Mouse (Mus musculus) lung, embryonic 15.5 days (tissue): ENCODE measurements at regions not wholly inside any gene's neighbourhood (a gene's known extent, or its start where the extent isn't known, plus 50 kb on each side); places are given as distances from the start of the nearest gene placed in this dataset.

Source experiments
- ATAC-seq: fragments of 200-750 bp; cut with Nextera tagmentation; 2 replicates; pipeline ENCODE4 v1.8.0; 2017; ENCODE audit warnings: moderate number of reproducible peaks, borderline replicate concordance; ENCODE audit not compliant: low FRiP score, low TSS enrichment; ENCODE audit errors: extremely low read depth
- H3K27ac ChIP-seq: fragments of 300-500 bp; sonication (generic); 2 replicates; pipeline ENCODE4 v1.5.1; 2015; ENCODE audit warnings: moderate library complexity, mild to moderate bottlenecking, inconsistent platforms
- H3K27me3 ChIP-seq: fragments of 300-500 bp; sonication (generic); 2 replicates; pipeline ENCODE4 v1.6.1; 2015; ENCODE audit warnings: inconsistent platforms
- H3K36me3 ChIP-seq: fragments of 300-500 bp; sonication (generic); 2 replicates; pipeline ENCODE4 v1.6.1; 2015; ENCODE audit warnings: inconsistent platforms
- H3K4me1 ChIP-seq: fragments of 300-500 bp; sonication (generic); 2 replicates; pipeline ENCODE4 v1.6.1; 2015; ENCODE audit warnings: inconsistent platforms
- H3K4me2 ChIP-seq: fragments of 300-500 bp; sonication (generic); 2 replicates; pipeline ENCODE4 v1.6.1; 2015; ENCODE audit warnings: inconsistent platforms, mild to moderate bottlenecking, moderate library complexity
- H3K4me3 ChIP-seq: fragments of 300-500 bp; sonication (generic); 2 replicates; pipeline ENCODE4 v1.5.1; 2015; ENCODE audit warnings: mild to moderate bottlenecking, inconsistent platforms
- H3K9ac ChIP-seq: fragments of 300-500 bp; sonication (generic); 2 replicates; pipeline ENCODE4 v1.6.1; 2015; ENCODE audit warnings: inconsistent platforms
- H3K9me3 ChIP-seq: fragments of 300-500 bp; sonication (generic); 2 replicates; pipeline ENCODE4 v1.6.1; 2016; ENCODE audit warnings: inconsistent platforms
- WGBS: fragments of 180-500 bp; shearing (Covaris S2); methylation state at CpG from one replicate; pipeline ENCODE4 v1.1.7; 2015; 5-methylcytosine and 5-hydroxymethylcytosine counted together

- Histone ChIP-seq H3K36me3 (no peaks in the 10 kb centered on the region), H3K4me2 (no peak overlapping the region), H3K27me3 (no peaks in the 10 kb centered on the region), H3K9ac (no peak overlapping the region), H3K27ac (peak overlapping the region; percentile 82), H3K4me3 (no peak overlapping the region), H3K9me3 (no peaks in the 10 kb centered on the region), H3K4me1 (peaks cover 20% of the 10 kb centered on the region)
- WGBS: 29% methylated on average over 6 of the region's 6 CpGs
- ATAC-seq: peak; percentile 96
Observed at GRCm38 (mm10) chr2:133141341-133142035, 195.8 kb upstream of the Fermt1 start.

- no peak for ATAC-seq
- no peaks in the 10 kb centered on the region for H3K27me3 ChIP-seq
- H3K4me2 ChIP-seq: no peak overlapping the region
- no peak overlapping the region for H3K4me3 ChIP-seq
- 65% methylated on average over 1 of the region's 1 CpGs for WGBS
- no peak overlapping the region for H3K27ac ChIP-seq
- H3K36me3 ChIP-seq: no peaks in the 10 kb centered on the region
- no peaks in the 10 kb centered on the region for H3K9me3 ChIP-seq
- H3K4me1 ChIP-seq: no peaks in the 10 kb centered on the region
- no peak overlapping the region for H3K9ac ChIP-seq
Observed at GRCm38 (mm10) chr2:133152461-133152860, 206.8 kb upstream of the Fermt1 start.

GRCm38 (mm10) chr2:133156537-133156936 lies 210.8 kb upstream of the Fermt1 start:
- H3K27me3 ChIP-seq: no peaks in the 10 kb centered on the region
- H3K4me2 ChIP-seq: no peak overlapping the region
- no peaks in the 10 kb centered on the region for H3K9me3 ChIP-seq
- ATAC-seq: no peak
- no peak overlapping the region for H3K9ac ChIP-seq
- H3K4me1 ChIP-seq: 0 out of 2 replicates have a peak, but pooled peaks cover 7% of the 10 kb centered on the region
- no peak overlapping the region for H3K4me3 ChIP-seq
- WGBS: 50% methylated on average over 3 of the region's 3 CpGs
- H3K27ac ChIP-seq: no peak overlapping the region
- no peaks in the 10 kb centered on the region for H3K36me3 ChIP-seq

- WGBS: 43% methylated on average over 8 of the region's 8 CpGs
- H3K36me3 ChIP-seq: no peaks in the 10 kb centered on the region
- no peak overlapping the region for H3K9ac ChIP-seq
- no peaks in the 10 kb centered on the region for H3K27me3 ChIP-seq
- ATAC-seq: no peak
- H3K27ac ChIP-seq: no peak overlapping the region
- H3K4me1 ChIP-seq: 0 out of 2 replicates have a peak, but pooled peaks cover 7% of the 10 kb centered on the region
- no peaks in the 10 kb centered on the region for H3K9me3 ChIP-seq
- no peak overlapping the region for H3K4me3 ChIP-seq
- H3K4me2 ChIP-seq: no peak overlapping the region
Observed at GRCm38 (mm10) chr2:133158206-133158605, 212.5 kb upstream of the Fermt1 start.

- Histone ChIP-seq H3K27ac (no peak overlapping the region), H3K27me3 (no peaks in the 10 kb centered on the region), H3K4me1 (0 out of 2 replicates have a peak, but pooled peaks cover 7% of the 10 kb centered on the region), H3K4me3 (no peak overlapping the region), H3K4me2 (no peak overlapping the region), H3K36me3 (no peaks in the 10 kb centered on the region), H3K9ac (no peak overlapping the region), H3K9me3 (no peaks in the 10 kb centered on the region)
- WGBS: 26% methylated on average over 2 of the region's 2 CpGs
- ATAC-seq: no peak
Observed at GRCm38 (mm10) chr2:133159398-133159797, 213.7 kb upstream of the Fermt1 start.

- Histone ChIP-seq H3K36me3 (no peaks in the 10 kb centered on the region), H3K9me3 (no peaks in the 10 kb centered on the region), H3K27ac (no peak overlapping the region), H3K4me1 (no peaks in the 10 kb centered on the region), H3K27me3 (no peaks in the 10 kb centered on the region), H3K4me3 (no peak overlapping the region), H3K9ac (no peak overlapping the region), H3K4me2 (no peak overlapping the region)
- 81% methylated on average over 3 of the region's 3 CpGs for WGBS
- ATAC-seq: no peak
Observed at GRCm38 (mm10) chr2:133176411-133176810, 230.7 kb upstream of the Fermt1 start.

- Histone ChIP-seq H3K27ac (no peak overlapping the region), H3K27me3 (no peaks in the 10 kb centered on the region), H3K4me3 (no peak overlapping the region), H3K9ac (no peak overlapping the region), H3K4me2 (no peak overlapping the region), H3K36me3 (no peaks in the 10 kb centered on the region), H3K9me3 (no peaks in the 10 kb centered on the region), H3K4me1 (no peaks in the 10 kb centered on the region)
- ATAC-seq: no peak
- WGBS: 83% methylated on average over 1 of the region's 1 CpGs
Observed at GRCm38 (mm10) chr2:133181216-133181615, 235.5 kb upstream of the Fermt1 start.

- H3K9me3 ChIP-seq: no peaks in the 10 kb centered on the region
- ATAC-seq: no peak
- H3K27ac ChIP-seq: no peak overlapping the region
- no peaks in the 10 kb centered on the region for H3K27me3 ChIP-seq
- H3K9ac ChIP-seq: no peak overlapping the region
- H3K4me2 ChIP-seq: no peak overlapping the region
- no peak overlapping the region for H3K4me3 ChIP-seq
- H3K36me3 ChIP-seq: no peaks in the 10 kb centered on the region
- 59% methylated on average over 4 of the region's 4 CpGs for WGBS
- H3K4me1 ChIP-seq: no peaks in the 10 kb centered on the region
Observed at GRCm38 (mm10) chr2:133182920-133183319, 237.2 kb upstream of the Fermt1 start.

GRCm38 (mm10) chr2:133204295-133204866 lies 258.7 kb upstream of the Fermt1 start:
- no peak overlapping the region for H3K4me3 ChIP-seq
- no peak overlapping the region for H3K4me2 ChIP-seq
- WGBS: 29% methylated on average over 5 of the region's 5 CpGs
- H3K4me1 ChIP-seq: no peaks in the 10 kb centered on the region
- H3K27ac ChIP-seq: no peak overlapping the region
- no peaks in the 10 kb centered on the region for H3K9me3 ChIP-seq
- no peak overlapping the region for H3K9ac ChIP-seq
- ATAC-seq: no peak
- no peaks in the 10 kb centered on the region for H3K36me3 ChIP-seq
- H3K27me3 ChIP-seq: no peaks in the 10 kb centered on the region

GRCm38 (mm10) chr2:133208498-133208897 lies 262.8 kb upstream of the Fermt1 start:
- 20% methylated on average over 4 of the region's 4 CpGs for WGBS
- no peaks in the 10 kb centered on the region for H3K9me3 ChIP-seq
- no peaks in the 10 kb centered on the region for H3K4me1 ChIP-seq
- no peak overlapping the region for H3K4me2 ChIP-seq
- ATAC-seq: no peak
- no peak overlapping the region for H3K4me3 ChIP-seq
- H3K27ac ChIP-seq: no peak overlapping the region
- no peaks in the 10 kb centered on the region for H3K36me3 ChIP-seq
- H3K9ac ChIP-seq: no peak overlapping the region
- H3K27me3 ChIP-seq: no peaks in the 10 kb centered on the region

GRCm38 (mm10) chr2:133221762-133222556 lies 276.3 kb upstream of the Fermt1 start:
- Histone ChIP-seq H3K4me1 (no peaks in the 10 kb centered on the region), H3K4me2 (no peak overlapping the region), H3K9me3 (no peaks in the 10 kb centered on the region), H3K27ac (no peak overlapping the region), H3K4me3 (no peak overlapping the region), H3K9ac (no peak overlapping the region), H3K36me3 (no peaks in the 10 kb centered on the region), H3K27me3 (no peaks in the 10 kb centered on the region)
- WGBS: 44% methylated on average over 4 of the region's 4 CpGs
- ATAC-seq: no peak
